Mouse (Mus musculus): ENCODE measurements at regions not wholly inside any gene's neighbourhood (a gene's known extent, or its start where the extent isn't known, plus 50 kb on each side); places are given as distances from the start of the nearest gene placed in this dataset.

DNA sequence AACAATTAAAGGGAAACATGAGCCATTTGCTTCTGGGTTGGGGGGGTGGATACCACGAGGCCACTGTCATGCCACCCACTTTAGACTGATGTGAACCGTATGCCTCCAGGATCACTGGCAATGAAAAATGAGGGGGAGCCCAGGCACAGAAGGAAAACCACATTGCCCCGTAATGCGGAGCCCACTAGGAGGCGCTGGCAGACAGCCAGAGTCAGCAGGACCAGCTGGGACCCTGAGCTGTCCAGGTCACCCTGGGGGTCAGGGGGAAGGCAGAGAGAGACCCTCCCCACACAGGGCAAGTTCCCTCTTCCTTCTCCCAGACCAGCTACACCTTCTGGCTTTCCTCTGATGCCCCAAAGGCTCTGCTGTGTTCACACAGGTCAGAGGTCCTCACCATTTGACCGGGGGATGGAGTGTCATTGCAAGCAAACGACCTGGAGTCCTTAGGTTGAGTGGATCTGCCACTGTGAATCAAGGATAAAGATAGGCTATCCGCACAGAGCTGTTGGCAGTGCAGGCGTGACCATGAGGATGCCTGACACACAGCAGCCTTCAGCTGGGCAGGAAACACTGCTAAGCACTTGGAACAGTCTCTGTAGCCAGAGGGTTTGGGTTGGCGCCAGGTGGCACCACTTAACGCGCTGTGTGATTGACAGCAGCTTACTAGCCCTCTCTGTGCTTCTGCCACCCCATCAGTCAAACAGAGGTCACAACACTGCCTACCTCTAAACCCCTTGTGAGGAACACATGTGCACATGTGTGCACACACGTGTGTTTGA is 400.2 kb downstream of the Sox9 start:
- DNase-seq (ENCODE audit: low spot score), result no peak

DNA sequence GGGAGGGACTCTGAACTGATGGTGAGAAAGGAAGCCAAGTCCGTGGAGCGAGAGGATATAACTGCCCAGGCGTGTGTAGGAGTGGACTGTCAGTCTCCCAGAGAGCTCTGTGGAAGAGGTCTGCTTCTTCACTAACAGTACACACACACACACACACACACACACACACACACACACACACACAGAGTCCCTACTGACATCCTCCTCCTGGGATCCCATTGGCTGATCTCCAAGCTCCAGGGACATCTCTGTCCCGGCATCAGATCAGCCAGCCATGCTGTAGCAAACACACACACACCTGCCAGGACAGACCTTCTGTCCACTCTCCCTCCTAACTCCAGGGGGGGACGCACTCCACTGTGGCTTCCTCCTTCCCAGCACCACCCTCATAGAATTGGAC is 401.5 kb downstream of the Sox9 start:
- no peak for DNase-seq (ENCODE audit: low spot score)

DNA sequence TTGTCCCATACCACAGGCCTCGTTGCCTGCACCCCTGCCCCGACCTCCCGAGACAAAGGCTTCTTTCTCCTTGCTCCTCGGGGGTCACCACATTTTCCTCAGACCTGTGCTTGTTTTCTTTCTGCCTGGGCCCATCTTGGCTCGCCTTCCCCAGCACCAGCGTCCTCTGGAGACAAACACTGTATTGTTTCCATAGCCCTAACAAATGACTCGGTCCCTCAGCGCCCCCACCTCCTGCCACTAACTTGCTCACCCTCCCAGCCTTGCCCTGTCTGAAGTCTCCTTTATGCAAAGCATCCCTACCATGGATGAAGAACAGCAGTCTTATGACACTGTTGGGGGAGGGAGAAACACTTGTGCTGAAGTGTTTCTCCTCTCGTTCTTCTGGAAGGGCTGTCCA is 402.1 kb downstream of the Sox9 start:
- no peak for DNase-seq (ENCODE audit: low spot score)

DNA sequence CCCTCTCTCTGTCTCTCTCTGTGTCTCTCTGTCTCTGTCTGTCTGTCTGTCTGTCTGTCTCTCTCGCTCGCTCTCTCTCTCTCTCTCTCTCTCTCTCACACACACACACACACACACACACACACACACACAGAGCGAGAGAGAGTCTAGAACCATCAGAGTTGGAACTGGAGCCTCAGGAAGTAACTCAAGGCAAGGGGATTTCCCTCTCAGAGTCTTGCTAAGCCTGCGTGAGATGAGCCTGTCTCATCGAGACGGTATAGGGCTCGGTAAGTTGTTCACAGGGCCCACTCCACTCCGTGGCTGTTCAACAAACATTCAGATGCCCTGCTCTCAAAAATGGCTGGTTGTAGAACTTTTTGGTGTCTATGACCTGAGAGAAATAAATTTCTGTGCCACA is 405.4 kb downstream of the Sox9 start:
- no peak for DNase-seq (ENCODE audit: low spot score)

DNA sequence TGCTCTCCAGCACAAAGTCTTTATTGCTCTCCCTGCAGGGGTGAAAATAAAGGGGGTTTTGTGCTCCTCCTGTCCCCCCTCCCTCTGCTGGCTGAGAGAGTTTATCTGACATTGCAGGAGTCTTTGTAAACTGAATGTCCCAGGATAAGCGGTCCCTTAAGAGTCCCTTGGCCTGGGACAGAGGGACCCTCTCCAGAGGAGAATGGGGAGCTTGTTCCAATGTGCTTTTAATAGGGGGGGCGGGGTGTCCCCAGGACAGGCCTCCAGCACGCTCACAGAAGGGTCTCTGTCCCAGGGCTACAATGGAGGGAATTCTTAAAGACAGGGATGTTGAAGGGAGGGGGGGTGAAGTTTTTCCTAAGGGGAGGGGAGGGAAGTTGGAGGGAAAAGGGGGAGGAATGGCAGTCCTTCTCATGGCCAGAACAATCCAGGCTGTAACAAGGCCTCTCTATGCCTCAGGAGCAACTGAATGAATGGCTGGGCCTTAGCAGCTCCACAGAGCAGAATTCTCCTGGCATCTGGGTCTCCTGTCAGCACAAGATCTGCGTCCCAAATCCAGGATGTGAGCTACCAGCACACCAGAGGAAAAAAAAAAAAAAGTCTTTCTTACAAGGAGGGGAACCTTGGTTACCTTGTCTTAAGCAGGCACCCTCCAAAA is 406.4 kb downstream of the Sox9 start:
- no peak for DNase-seq (ENCODE audit: low spot score)

DNA sequence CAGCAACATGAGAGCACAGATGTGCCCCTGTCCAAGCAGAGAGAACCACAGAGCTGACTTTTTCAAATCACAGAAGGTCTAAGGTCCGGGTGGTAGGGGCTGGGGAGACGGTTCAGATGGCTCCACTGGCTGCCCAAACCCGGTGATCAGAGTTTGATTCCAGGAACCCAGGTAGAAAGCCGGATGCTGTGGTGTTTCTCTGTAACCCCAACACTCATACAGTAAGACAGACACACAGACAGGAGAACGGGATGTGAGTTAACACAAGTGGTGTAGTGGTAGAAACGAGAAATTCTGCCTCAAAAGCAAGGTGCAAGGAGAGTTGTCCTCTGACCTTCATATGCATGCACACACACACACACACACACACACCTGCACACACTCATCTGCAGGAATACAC is 408.0 kb downstream of the Sox9 start:
- no peak for DNase-seq (ENCODE audit: low spot score)

DNA sequence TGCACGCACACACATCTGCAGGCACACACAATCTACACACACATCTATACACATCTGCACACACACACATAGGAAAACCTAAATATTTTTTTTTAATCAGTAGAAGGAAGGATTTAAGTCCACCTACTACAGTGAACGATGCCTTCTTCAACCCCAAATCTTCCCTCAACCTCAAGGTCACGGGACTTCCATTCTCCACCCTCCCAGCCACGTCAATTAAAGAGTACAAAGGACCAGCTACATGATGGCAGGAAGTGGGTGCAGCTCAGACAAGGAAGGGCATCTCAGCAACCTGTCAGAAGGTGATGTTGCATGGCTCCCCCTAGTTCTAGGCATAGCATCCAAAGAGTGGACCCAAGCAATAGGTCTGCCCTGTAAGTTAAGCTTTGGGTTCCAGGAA is 408.5 kb downstream of the Sox9 start:
- DNase-seq (ENCODE audit: low spot score), result no peak

DNA sequence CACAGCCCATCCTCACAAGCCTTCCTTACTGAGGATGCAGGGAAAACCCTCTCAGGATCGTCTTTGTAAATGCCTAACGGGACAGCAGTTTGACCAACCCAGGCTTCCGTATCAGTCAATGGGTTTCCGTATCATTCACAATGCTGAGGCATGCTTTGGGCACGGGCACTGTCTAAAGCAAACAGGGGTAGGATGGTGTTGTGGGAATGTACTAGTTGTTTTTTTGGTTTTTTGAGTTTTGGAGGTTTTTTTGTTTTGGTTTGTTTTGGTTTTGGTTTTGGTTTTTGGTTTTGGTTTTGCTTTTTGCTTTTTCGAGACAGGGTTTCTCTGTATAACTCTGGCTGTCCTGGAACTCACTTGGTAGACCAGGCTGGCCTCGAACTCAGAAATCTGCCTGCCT is 409.0 kb downstream of the Sox9 start:
- no peak for DNase-seq (ENCODE audit: low spot score)

DNA sequence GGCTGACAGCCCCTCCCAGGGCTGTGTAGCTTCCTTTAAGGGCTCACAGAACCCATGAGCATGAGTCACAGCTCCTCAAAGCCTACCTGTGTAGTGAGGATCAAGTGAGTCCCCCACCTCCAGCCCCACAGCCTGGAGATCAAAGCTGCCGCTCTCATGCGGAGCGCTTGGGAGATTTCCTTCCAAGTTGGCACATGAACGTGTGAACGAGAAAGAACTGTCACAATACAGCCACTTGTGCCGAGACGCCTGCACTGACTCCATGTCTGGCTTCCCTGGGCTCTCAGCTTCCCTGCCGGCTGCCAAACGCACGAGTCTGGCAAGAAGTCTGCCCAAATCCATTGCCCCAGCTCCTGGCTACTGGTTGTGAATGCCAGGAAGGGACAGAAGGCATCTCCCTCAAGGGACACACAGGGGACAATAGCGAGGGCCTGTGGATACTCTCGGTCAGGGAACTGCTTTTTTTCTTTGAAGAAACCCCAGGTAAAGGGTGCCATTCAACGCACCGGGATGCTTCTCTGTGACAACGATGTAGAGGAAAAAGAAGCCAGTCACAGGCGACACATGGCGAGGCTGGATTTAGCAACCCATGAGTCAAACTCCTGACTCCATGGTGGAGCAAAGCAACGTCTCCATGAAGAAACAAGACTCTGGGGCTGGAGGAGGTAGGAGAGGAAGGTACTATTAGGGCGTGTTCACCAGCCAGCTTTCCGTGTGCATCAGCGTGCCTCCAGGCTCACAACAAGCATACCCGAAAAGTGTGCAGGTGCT is 410.2 kb downstream of the Sox9 start:
- no peak for DNase-seq (ENCODE audit: low spot score)

DNA sequence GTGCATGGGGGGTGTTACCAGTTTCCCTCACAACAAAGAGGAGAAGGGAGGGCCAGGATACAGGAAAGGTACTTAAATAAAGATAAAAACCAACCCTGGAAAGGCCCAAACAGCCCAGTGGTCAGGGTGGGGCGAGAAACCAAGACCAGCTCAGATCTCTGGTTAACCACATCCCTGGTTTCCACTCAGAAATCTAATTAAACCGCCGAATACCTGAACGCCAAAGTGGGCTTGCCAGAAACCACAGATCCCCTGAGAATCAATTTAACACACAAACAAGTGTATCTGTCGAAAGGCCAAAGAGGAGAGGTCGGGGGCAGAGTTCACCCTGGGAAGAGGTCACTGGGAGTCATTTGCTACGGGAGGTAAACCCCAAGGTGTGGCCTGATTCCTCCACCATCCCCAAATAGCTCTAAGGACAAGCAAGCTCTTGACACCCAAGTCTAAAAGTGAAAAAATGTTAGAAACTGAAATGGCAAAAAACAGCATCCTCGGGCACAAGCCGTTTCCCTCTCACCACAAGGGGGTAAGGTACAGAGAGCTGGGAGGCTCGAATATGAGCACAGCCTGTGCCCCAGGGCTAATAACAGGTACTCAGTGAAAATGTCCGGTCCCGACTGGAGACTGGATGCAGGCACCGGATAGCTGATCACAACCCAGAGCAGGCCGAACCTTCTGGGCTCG is 412.3 kb downstream of the Sox9 start:
- DNase-seq (ENCODE audit: low spot score), result no peak

Data from MN1 (cell line).